Comparison of ENCODE assay signal across 8 mouse cellular contexts in the genomic region with DNA sequence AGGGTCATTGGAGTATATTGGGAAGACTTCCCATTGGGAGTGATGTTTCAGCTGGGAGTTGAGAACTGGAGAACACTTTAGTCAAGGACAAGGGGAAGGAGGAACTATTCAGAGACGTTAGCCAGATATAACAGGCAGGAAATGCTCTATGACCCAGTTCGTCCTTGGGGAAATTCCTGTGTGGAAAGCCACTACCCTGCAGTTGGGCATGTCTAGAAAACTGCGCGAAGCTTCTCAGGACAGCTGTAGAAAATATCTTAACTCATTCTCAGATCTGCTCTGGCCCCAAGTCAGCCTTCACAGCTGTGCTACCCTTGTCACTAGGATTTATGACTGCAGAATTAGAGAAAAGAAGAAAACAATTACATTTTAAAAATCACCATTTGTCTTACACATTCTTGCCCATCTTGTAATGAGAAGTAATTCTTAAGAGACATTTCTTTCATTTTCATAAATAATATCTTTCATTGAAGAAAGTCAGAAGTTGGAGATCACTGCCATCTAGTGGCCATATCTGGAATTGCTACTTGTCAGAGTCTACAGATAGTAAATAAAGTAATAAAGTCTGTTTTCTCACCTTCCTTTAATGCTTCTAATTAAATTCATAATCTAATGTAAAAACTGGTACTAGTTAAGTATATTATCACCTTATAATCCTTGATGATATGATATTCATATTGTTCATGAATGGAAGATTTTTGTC. TPM values are rescaled to one million over a fixed set of nuclear protein-coding genes. Genes with fewer than 3 reads are reported as not detected.
A peak's percentile ranks its signal among the peaks of the same experiment; 100 is the strongest.
DNase-seq lines count a peak whose midpoint lies in the region; ATAC-seq and TF ChIP-seq lines count a peak whose summit lies in the region.
"Had no signal": no experiment of that assay in that cellular context is flagged by ENCODE, and none has a peak within 500 bp of the region (broad histone marks: within the 10 kb centered on the region; RNA-seq: fewer than 3 reads in every experiment).

No protein-coding gene starts in this region.

- TF ChIP-seq POLR2A in limb, embryonic 14.5 days (IDR thresholded peaks at IDR 0.05; ENCODE audit: borderline replicate concordance, extremely low read depth, insufficient read depth, insufficient read length), result no peak
- TF ChIP-seq POLR2A in MEL (IDR thresholded peaks at IDR 0.05; ENCODE audit: control insufficient read depth in 1 of 2, insufficient read depth in 1 of 2, low read depth in 1 of 2, low read length in 2 of 2, poor library complexity in 1 of 2), result no peak
- TF ChIP-seq POLR2A in liver, adult 2 months (IDR thresholded peaks at IDR 0.05; ENCODE audit: extremely low read depth, insufficient read depth, low read length), result no peak

- H3K4me2 ChIP-seq in limb, embryonic 14.5 days (replicated peaks; ENCODE audit: low read depth, low read length, severe bottlenecking), result no peak overlapping the region
- peak overlapping the region; percentile 33; the same call in 1 of the 2 replicates for H3K4me2 ChIP-seq in heart, postnatal 0 days (ENCODE audit: low read depth, low read length)

- H3K4me1 ChIP-seq in limb, embryonic 14.5 days (ENCODE audit: control insufficient read depth, insufficient read depth, low read length), result no peaks in the 10 kb centered on the region
- no peaks in the 10 kb centered on the region for H3K4me1 ChIP-seq in limb, embryonic 10.5 days
- peaks cover 3 to 8% of the 10 kb centered on the region in 2 experiments; a peak in 3 of 4 replicates for H3K4me1 ChIP-seq in MEL (ENCODE audit: control insufficient read depth in 1 of 2, insufficient read depth in 2 of 2, low read length in 2 of 2)
- H3K4me1 ChIP-seq in heart, postnatal 0 days (ENCODE audit: control insufficient read depth, insufficient read depth), result no peaks in the 10 kb centered on the region
- H3K4me1 ChIP-seq in liver, adult 2 months (ENCODE audit: control insufficient read depth, insufficient read depth, low read length), result no peaks in the 10 kb centered on the region

- H3K27me3 ChIP-seq in limb, embryonic 14.5 days (ENCODE audit: control insufficient read depth, insufficient read depth, low read length), result no peaks in the 10 kb centered on the region
- H3K27me3 ChIP-seq in limb, embryonic 10.5 days (ENCODE audit: low read depth, poor library complexity, severe bottlenecking), result peaks cover 45% of the 10 kb centered on the region; the same call in 1 of the 2 replicates
- H3K27me3 ChIP-seq in MEL (ENCODE audit: control insufficient read depth in 1 of 2, insufficient read depth in 2 of 2, low read length in 2 of 2), result peaks cover 1 to 6% of the 10 kb centered on the region in 2 experiments
- no peaks in the 10 kb centered on the region for H3K27me3 ChIP-seq in heart, postnatal 0 days (ENCODE audit: control insufficient read depth, insufficient read depth, low read length)
- no peaks in the 10 kb centered on the region for H3K27me3 ChIP-seq in liver, adult 2 months (ENCODE audit: control insufficient read depth, insufficient read depth, low read length)
- H3K27me3 ChIP-seq: liver, embryonic 13.5 days had no signal

- no peak overlapping the region for H3K9ac ChIP-seq in limb, embryonic 14.5 days (ENCODE audit: low read depth, low read length, severe bottlenecking)
- peak overlapping the region; percentile 36; the same call in 1 of the 2 replicates for H3K9ac ChIP-seq in MEL (ENCODE audit: control insufficient read depth, low read depth, low read length, poor library complexity, severe bottlenecking)
- no peak overlapping the region for H3K9ac ChIP-seq in heart, postnatal 0 days (replicated peaks; ENCODE audit: low read depth, low read length)
- H3K9ac ChIP-seq in liver, adult 2 months (ENCODE audit: low read depth, low read length), result no peak overlapping the region
- H3K9ac ChIP-seq: liver, embryonic 13.5 days had no signal

- no peak for TF ChIP-seq EP300 in MEL (IDR thresholded peaks at IDR 0.05; ENCODE audit: low read depth in 1 of 2, low read length in 2 of 2)
- no peak for TF ChIP-seq EP300 in heart, postnatal 0 days (IDR thresholded peaks at IDR 0.05; ENCODE audit: low read depth)

- H3K79me2 ChIP-seq in MEL (ENCODE audit: control insufficient read depth, insufficient read depth, low read length, poor library complexity), result no peaks in the 10 kb centered on the region
- H3K79me2 ChIP-seq in liver, adult 2 months (ENCODE audit: control insufficient read depth, insufficient read depth, low read length), result no peaks in the 10 kb centered on the region

- no peaks in the 10 kb centered on the region for H3K36me3 ChIP-seq in limb, embryonic 14.5 days (ENCODE audit: control insufficient read depth, insufficient read depth, low read length)
- H3K36me3 ChIP-seq in limb, embryonic 10.5 days, result no peaks in the 10 kb centered on the region
- peaks cover 0 to 6% of the 10 kb centered on the region in 2 experiments; a peak in 2 of 4 replicates for H3K36me3 ChIP-seq in MEL (ENCODE audit: control insufficient read depth in 1 of 2, insufficient read depth in 2 of 2, low read length in 2 of 2)
- H3K36me3 ChIP-seq in heart, postnatal 0 days (replicated peaks; ENCODE audit: control insufficient read depth, insufficient read depth, low read length), result no peaks in the 10 kb centered on the region
- H3K36me3 ChIP-seq in liver, adult 2 months (ENCODE audit: control insufficient read depth, insufficient read depth, low read length), result no peaks in the 10 kb centered on the region
- H3K36me3 ChIP-seq: liver, embryonic 13.5 days had no signal

- TF ChIP-seq CTCF in MEL (IDR thresholded peaks at IDR 0.05 in 2 of 3, conservative IDR thresholded peaks at IDR 0.05 in 1 of 3; ENCODE audit: control insufficient read depth in 1 of 3, insufficient read depth in 1 of 3, low read depth in 2 of 3, low read length in 3 of 3, poor library complexity in 1 of 3, severe bottlenecking in 1 of 3), result peak; percentile 9 to 97 (median 74); a peak in 5 of 6 replicates
- peak; percentile 49 for TF ChIP-seq CTCF in heart, postnatal 0 days (IDR thresholded peaks at IDR 0.05; ENCODE audit: low read depth)
- TF ChIP-seq CTCF in liver, adult 2 months (IDR thresholded peaks at IDR 0.05; ENCODE audit: low read depth, low read length), result no peak

- no peaks in the 10 kb centered on the region for H3K9me3 ChIP-seq in limb, embryonic 14.5 days (ENCODE audit: control insufficient read depth, low read length)
- no peaks in the 10 kb centered on the region for H3K9me3 ChIP-seq in limb, embryonic 10.5 days (replicated peaks)
- no peaks in the 10 kb centered on the region for H3K9me3 ChIP-seq in MEL (replicated peaks; ENCODE audit: insufficient read depth, low read length)
- no peaks in the 10 kb centered on the region for H3K9me3 ChIP-seq in heart, postnatal 0 days (replicated peaks; ENCODE audit: control insufficient read depth, low read length)
- H3K9me3 ChIP-seq: liver, embryonic 13.5 days had no signal

- 22% methylated on average over 4 of the region's 4 CpGs for WGBS in limb, embryonic 14.5 days
- WGBS in limb, embryonic 10.5 days, result 29% methylated on average over 4 of the region's 4 CpGs
- 10% methylated on average over 4 of the region's 4 CpGs for WGBS in heart, postnatal 0 days
- WGBS in liver, adult 2 months, result 33% methylated on average over 4 of the region's 4 CpGs

- DNase-seq in limb, embryonic 14.5 days (ENCODE audit: low spot score), result peak; percentile 40
- DNase-seq in limb, embryonic 10.5 days (ENCODE audit: low spot score), result no peak
- peak; percentile 82 for DNase-seq in MEL (ENCODE audit: low read depth, low spot score)
- DNase-seq in c-Kit-negative CD71-positive TER-119-positive erythroid progenitor cells, embryonic 14.5 days (ENCODE audit: low read depth, low spot score), result peak; percentile 66
- peak; percentile 23 for DNase-seq in heart, postnatal 0 days (ENCODE audit: low spot score)
- peak; percentile 18 for DNase-seq in liver, adult 2 months (ENCODE audit: extremely low read depth, low read depth, low spot score)
- peak; percentile 22 to 56 for DNase-seq in spleen, postnatal 10 days (ENCODE audit: low spot score in 2 of 2)
- DNase-seq: liver, embryonic 13.5 days had no signal

- ATAC-seq in limb, embryonic 14.5 days (ENCODE audit: low FRiP score, low read depth), result no peak
- ATAC-seq in heart, postnatal 0 days (ENCODE audit: insufficient read depth, low read depth), result peak; percentile 41; the same call in 1 of the 2 replicates

- H3K4me3 ChIP-seq in limb, embryonic 14.5 days (replicated peaks; ENCODE audit: low read length), result no peak overlapping the region
- H3K4me3 ChIP-seq in limb, embryonic 10.5 days, result no peak overlapping the region
- peak overlapping the region; percentile 19 to 29; a peak in 3 of 4 replicates for H3K4me3 ChIP-seq in MEL (ENCODE audit: control insufficient read depth in 1 of 2, insufficient read depth in 1 of 2, low read depth in 2 of 2, low read length in 2 of 2)
- no peak overlapping the region for H3K4me3 ChIP-seq in heart, postnatal 0 days (ENCODE audit: low read depth, low read length)
- H3K4me3 ChIP-seq in liver, adult 2 months (ENCODE audit: insufficient read depth, low read depth, low read length), result no peak overlapping the region
- H3K4me3 ChIP-seq: liver, embryonic 13.5 days had no signal

- TF ChIP-seq RAD21 in MEL (IDR thresholded peaks at IDR 0.05; ENCODE audit: low read depth, low read length), result peak; percentile 100

- H3K27ac ChIP-seq in limb, embryonic 14.5 days (replicated peaks; ENCODE audit: low read depth, low read length), result no peak overlapping the region
- H3K27ac ChIP-seq in limb, embryonic 10.5 days, result no peak overlapping the region
- no peak overlapping the region for H3K27ac ChIP-seq in MEL (ENCODE audit: control insufficient read depth, low read depth, low read length)
- H3K27ac ChIP-seq in heart, postnatal 0 days (ENCODE audit: low read depth), result 0 out of 2 replicates have a peak overlapping the region, but pooled peaks have one; percentile 25
- H3K27ac ChIP-seq in liver, adult 2 months (replicated peaks; ENCODE audit: insufficient read depth, low read depth, low read length), result no peak overlapping the region

TF ChIP-seq in MEL, 35 proteins besides CTCF, POLR2A, EP300 and RAD21 (continues in another document):
- no peak for TF ChIP-seq POLR2AphosphoS2 (IDR thresholded peaks at IDR 0.05; ENCODE audit: low read length)
- TF ChIP-seq SMC3 (IDR thresholded peaks at IDR 0.05; ENCODE audit: low read depth, low read length), result peak; percentile 88
- no peak for TF ChIP-seq NELFE (IDR thresholded peaks at IDR 0.05; ENCODE audit: low read depth, low read length)

RNA-seq across cellular contexts. Expression of gene Nxf2, which starts 51.2 kb away (rescaled TPM):
- 0.40 and 0.52 TPM in 2 replicates for polyA plus RNA-seq in limb, embryonic 14.5 days (2012; rRNA removed)
- polyA plus RNA-seq in limb, embryonic 14.5 days (2014; fragmentation: Nextera tagmentation; extraction: Ambion mirVana), result 0.70 and 0.88 TPM in 2 replicates
- 0.46 and 0.75 TPM in 2 replicates for polyA plus RNA-seq in limb, embryonic 10.5 days (2016; fragmentation: Nextera tagmentation; extraction: Ambion mirVana)
- 0.16 and 0.19 TPM in 2 replicates for total RNA-seq in MEL (2012; rRNA removed)
- polyA plus RNA-seq in MEL (2012; ENCODE audit: insufficient read depth in 1 of 2, insufficient read length in 2 of 2, low read depth in 1 of 2, low replicate concordance in 2 of 2, missing spikeins in 1 of 2), result under 1 TPM in 1 of 2 experiments, not detected in 1; 0.50 TPM
- not detected in 2 replicates for total RNA-seq in heart, postnatal 0 days (2014; rRNA removed; ENCODE audit: low replicate concordance)
- polyA plus RNA-seq in heart, postnatal 0 days (2015; fragmentation: Nextera tagmentation; extraction: Ambion mirVana), result 0.10 and 0.16 TPM in 2 replicates
- 0.09 TPM in 1 of 2 replicates, not detected in the other for total RNA-seq in liver, adult 2 months (2014; rRNA removed)
- not detected in 2 replicates for polyA plus RNA-seq in liver, adult 2 months (2012; rRNA removed)

Comparison
In these comparisons a context has a peak if more than half of its experiments do, and no peak if none do; other contexts are left out.
1. H3K4me3 ChIP-seq: peak in MEL (2 of 2); none in limb, embryonic 14.5 days (single experiment), limb, embryonic 10.5 days (single experiment), heart, postnatal 0 days (single experiment) and liver, adult 2 months (single experiment).